Mouse (Mus musculus) cerebellum, adult 2 months (tissue): Measurements from ENCODE around the gene Rgs5.

Experiments
- CTCF ChIP-seq: fragments of 200-500 bp; IDR thresholded peaks from 2 replicates; pipeline ENCODE4 v1.5.1; 2011; ENCODE audit warnings: low read depth, mild to moderate bottlenecking, control low read depth, low read length, moderate library complexity, borderline replicate concordance; ENCODE audit not compliant: insufficient read depth
- POLR2A ChIP-seq: fragments of 200-500 bp; IDR thresholded peaks from 2 replicates; pipeline ENCODE4 v1.6.1; 2011; ENCODE audit warnings: low read length, control low read depth, borderline replicate concordance; ENCODE audit not compliant: insufficient read depth

GRCm38 (mm10) chr1:169721836-169722235 is 66.5 kb downstream of the Rgs5 start:
- TF ChIP-seq CTCF: no peak
- TF ChIP-seq POLR2A: no peak
